Comparison of ENCODE assay signal across 13 mouse cellular contexts in genomic region chr12:82237946-82238345, GRCm38 (mm10).
DNase-seq lines count a peak whose midpoint lies in the region; ATAC-seq and TF ChIP-seq lines count a peak whose summit lies in the region.
"Had no signal": no experiment of that assay in that cellular context is flagged by ENCODE, and none has a peak within 500 bp of the region (broad histone marks: within the 10 kb centered on the region; RNA-seq: fewer than 3 reads in every experiment).

No protein-coding gene starts in this region.

- H3K4me3 ChIP-seq in forebrain, embryonic 14.5 days (ENCODE audit: low read depth, low read length): no peak overlapping the region
- H3K4me3 ChIP-seq in forebrain, embryonic 10.5 days: no peak overlapping the region
- H3K4me3 ChIP-seq in kidney, postnatal 0 days (replicated peaks; ENCODE audit: low read depth, low read length): no peak overlapping the region
- no peak overlapping the region for H3K4me3 ChIP-seq in kidney, embryonic 15.5 days (replicated peaks)
- no peak overlapping the region for H3K4me3 ChIP-seq in neural tube, embryonic 13.5 days
- H3K4me3 ChIP-seq in stomach, embryonic 16.5 days (replicated peaks; ENCODE audit: low read length): no peak overlapping the region
- H3K4me3 ChIP-seq: limb, embryonic 15.5 days; myocyte had no signal

- no peak overlapping the region for H3K4me2 ChIP-seq in forebrain, embryonic 14.5 days (ENCODE audit: low read length)
- H3K4me2 ChIP-seq in kidney, postnatal 0 days (ENCODE audit: low read length): no peak overlapping the region
- no peak overlapping the region for H3K4me2 ChIP-seq in kidney, embryonic 15.5 days
- H3K4me2 ChIP-seq in neural tube, embryonic 13.5 days: no peak overlapping the region
- no peak overlapping the region for H3K4me2 ChIP-seq in stomach, embryonic 16.5 days (ENCODE audit: low read depth, low read length)
- H3K4me2 ChIP-seq: limb, embryonic 15.5 days had no signal

- H3K4me1 ChIP-seq in forebrain, embryonic 14.5 days (ENCODE audit: control insufficient read depth, insufficient read depth, low read length): no peaks in the 10 kb centered on the region
- peaks cover 10% of the 10 kb centered on the region for H3K4me1 ChIP-seq in forebrain, embryonic 10.5 days
- H3K4me1 ChIP-seq in kidney, postnatal 0 days (replicated peaks; ENCODE audit: insufficient read depth, low read length): 0 out of 2 replicates have a peak, but pooled peaks cover 2% of the 10 kb centered on the region
- peaks cover 11% of the 10 kb centered on the region; the same call in 1 of the 2 replicates for H3K4me1 ChIP-seq in kidney, embryonic 15.5 days
- peaks cover 3% of the 10 kb centered on the region; the same call in 1 of the 2 replicates for H3K4me1 ChIP-seq in neural tube, embryonic 13.5 days (replicated peaks)
- 0 out of 2 replicates have a peak, but pooled peaks cover 6% of the 10 kb centered on the region for H3K4me1 ChIP-seq in stomach, embryonic 16.5 days (ENCODE audit: control insufficient read depth, insufficient read depth, low read length)

- H3K9ac ChIP-seq in forebrain, embryonic 14.5 days (ENCODE audit: low read length): no peak overlapping the region
- H3K9ac ChIP-seq in kidney, postnatal 0 days (ENCODE audit: low read depth, low read length): no peak overlapping the region
- no peak overlapping the region for H3K9ac ChIP-seq in kidney, embryonic 15.5 days
- no peak overlapping the region for H3K9ac ChIP-seq in neural tube, embryonic 13.5 days
- H3K9ac ChIP-seq in stomach, embryonic 16.5 days (ENCODE audit: low read length): no peak overlapping the region
- H3K9ac ChIP-seq: limb, embryonic 15.5 days had no signal

- H3K9me3 ChIP-seq in forebrain, embryonic 14.5 days (replicated peaks; ENCODE audit: control insufficient read depth, low read length): no peaks in the 10 kb centered on the region
- no peaks in the 10 kb centered on the region for H3K9me3 ChIP-seq in forebrain, embryonic 10.5 days
- no peaks in the 10 kb centered on the region for H3K9me3 ChIP-seq in kidney, postnatal 0 days (replicated peaks; ENCODE audit: low read length)
- H3K9me3 ChIP-seq in kidney, embryonic 15.5 days (replicated peaks): no peaks in the 10 kb centered on the region
- no peaks in the 10 kb centered on the region for H3K9me3 ChIP-seq in neural tube, embryonic 13.5 days
- H3K9me3 ChIP-seq in stomach, embryonic 16.5 days (replicated peaks; ENCODE audit: control insufficient read depth, low read length): no peaks in the 10 kb centered on the region
- H3K9me3 ChIP-seq: limb, embryonic 15.5 days had no signal

- WGBS in forebrain, embryonic 14.5 days: 66% methylated on average over 4 of the region's 4 CpGs
- 87% methylated on average over 4 of the region's 4 CpGs for WGBS in forebrain, embryonic 10.5 days
- 37% methylated on average over 4 of the region's 4 CpGs for WGBS in kidney, postnatal 0 days
- 50% methylated on average over 4 of the region's 4 CpGs for WGBS in kidney, embryonic 15.5 days
- 58% methylated on average over 4 of the region's 4 CpGs for WGBS in neural tube, embryonic 13.5 days
- WGBS in stomach, embryonic 16.5 days: 57% methylated on average over 4 of the region's 4 CpGs

- H3K27ac ChIP-seq in forebrain, embryonic 14.5 days (ENCODE audit: low read depth, low read length): no peak overlapping the region
- H3K27ac ChIP-seq in forebrain, embryonic 10.5 days: no peak overlapping the region
- peak overlapping the region; percentile 19; the same call in 1 of the 2 replicates for H3K27ac ChIP-seq in kidney, postnatal 0 days
- no peak overlapping the region for H3K27ac ChIP-seq in kidney, embryonic 15.5 days
- peak overlapping the region; percentile 18 for H3K27ac ChIP-seq in neural tube, embryonic 13.5 days (replicated peaks)
- H3K27ac ChIP-seq in stomach, embryonic 16.5 days (ENCODE audit: low read length): peak overlapping the region; percentile 27; the same call in 1 of the 2 replicates
- H3K27ac ChIP-seq: limb, embryonic 15.5 days had no signal

- peak; percentile 13 for DNase-seq in forebrain, embryonic 14.5 days (ENCODE audit: low spot score)
- no peak for DNase-seq in forebrain, embryonic 10.5 days (ENCODE audit: extremely low spot score, low spot score)
- peak; percentile 77 for DNase-seq in kidney, postnatal 0 days (ENCODE audit: low spot score)
- no peak for DNase-seq in neural tube, embryonic 10.5 days (ENCODE audit: extremely low spot score, low spot score)
- DNase-seq in right cerebral cortex, postnatal 25 days: no peak
- DNase-seq: cerebellum, adult 8-10 months; gastrocnemius, postnatal 25 days had no signal

- no peak for TF ChIP-seq CTCF in kidney, postnatal 0 days (IDR thresholded peaks at IDR 0.05; ENCODE audit: low read depth)

- no peaks in the 10 kb centered on the region for H3K27me3 ChIP-seq in forebrain, embryonic 14.5 days (replicated peaks; ENCODE audit: control insufficient read depth, insufficient read depth, low read length)
- no peaks in the 10 kb centered on the region for H3K27me3 ChIP-seq in forebrain, embryonic 10.5 days (ENCODE audit: poor library complexity, severe bottlenecking)
- no peaks in the 10 kb centered on the region for H3K27me3 ChIP-seq in kidney, postnatal 0 days (ENCODE audit: insufficient read depth, low read length)
- H3K27me3 ChIP-seq in kidney, embryonic 15.5 days: no peaks in the 10 kb centered on the region
- H3K27me3 ChIP-seq in neural tube, embryonic 13.5 days: no peaks in the 10 kb centered on the region
- H3K27me3 ChIP-seq in stomach, embryonic 16.5 days (ENCODE audit: control insufficient read depth, insufficient read depth, low read length): no peaks in the 10 kb centered on the region
- H3K27me3 ChIP-seq: limb, embryonic 15.5 days had no signal

- ATAC-seq in forebrain, embryonic 14.5 days: no peak
- no peak for ATAC-seq in kidney, postnatal 0 days (replicated peaks; ENCODE audit: low FRiP score, low read depth)
- no peak for ATAC-seq in kidney, embryonic 15.5 days (replicated peaks; ENCODE audit: low FRiP score)
- 0 out of 2 replicates have a peak, but pooled peaks have one; percentile 19 for ATAC-seq in neural tube, embryonic 13.5 days (ENCODE audit: low read depth)
- peak; percentile 29; the same call in 1 of the 2 replicates for ATAC-seq in stomach, embryonic 16.5 days (ENCODE audit: insufficient read depth, low FRiP score)
- ATAC-seq: intestine, embryonic 16.5 days had no signal

- no peaks in the 10 kb centered on the region; the same call in 1 of the 2 replicates for H3K36me3 ChIP-seq in forebrain, embryonic 14.5 days (ENCODE audit: control insufficient read depth, insufficient read depth, low read length)
- peaks cover 27% of the 10 kb centered on the region for H3K36me3 ChIP-seq in forebrain, embryonic 10.5 days (replicated peaks)
- H3K36me3 ChIP-seq in kidney, postnatal 0 days (ENCODE audit: insufficient read depth, low read length): no peaks in the 10 kb centered on the region
- H3K36me3 ChIP-seq in kidney, embryonic 15.5 days: 0 out of 2 replicates have a peak, but pooled peaks cover 9% of the 10 kb centered on the region
- no peaks in the 10 kb centered on the region for H3K36me3 ChIP-seq in neural tube, embryonic 13.5 days
- H3K36me3 ChIP-seq in stomach, embryonic 16.5 days (ENCODE audit: control insufficient read depth, insufficient read depth, low read length): no peaks in the 10 kb centered on the region

Comparison
In these comparisons a context has a peak if more than half of its experiments do, and no peak if none do; other contexts are left out.
1. DNase-seq: peak in forebrain, embryonic 14.5 days (single experiment) and kidney, postnatal 0 days (single experiment); none in forebrain, embryonic 10.5 days (single experiment), neural tube, embryonic 10.5 days (single experiment) and right cerebral cortex, postnatal 25 days (single experiment).
2. H3K27ac ChIP-seq: peak in kidney, postnatal 0 days (single experiment), neural tube, embryonic 13.5 days (single experiment) and stomach, embryonic 16.5 days (single experiment); none in forebrain, embryonic 14.5 days (single experiment), forebrain, embryonic 10.5 days (single experiment) and kidney, embryonic 15.5 days (single experiment).
3. ATAC-seq: peak in neural tube, embryonic 13.5 days (single experiment) and stomach, embryonic 16.5 days (single experiment); none in forebrain, embryonic 14.5 days (single experiment), kidney, postnatal 0 days (single experiment) and kidney, embryonic 15.5 days (single experiment).